Mouse (Mus musculus) embryo, embryonic 9.5 days (tissue): ENCODE results near the gene Pnpla2.
"Not testable (repeated sequence)": the region's sequence is repeated elsewhere in the genome, so short reads cannot be mapped to it uniquely, and the experiment has no call there.

Source experiments
- DNase-seq: peaks from one replicate; pipeline ENCODE4 v3.0.0-alpha.2; 2017; ENCODE audit errors: extremely low spot score

Pnpla2 gene

GRCm38 (mm10) chr7:141454967-141455551 lies at the start of gene Pnpla2:
Gene Pnpla2, plus strand, starts transcription at chr7:141455198.
- DNase-seq: peak; percentile 92

- no peak for DNase-seq
These were observed 49.5 kb upstream of the Pnpla2 start for GRCm38 (mm10) chr7:141405466-141405865.

GRCm38 (mm10) chr7:141407670-141408069 lies 47.3 kb upstream of the Pnpla2 start:
- not testable (repeated sequence) for DNase-seq

GRCm38 (mm10) chr7:141408833-141409232 lies 46.2 kb upstream of the Pnpla2 start:
- DNase-seq: peak; percentile 87

GRCm38 (mm10) chr7:141410631-141411030 lies 44.4 kb upstream of the Pnpla2 start:
- no peak for DNase-seq

GRCm38 (mm10) chr7:141411667-141412066 lies 43.3 kb upstream of the Pnpla2 start:
- DNase-seq: no peak

- no peak for DNase-seq
These were observed 41.7 kb upstream of the Pnpla2 start for GRCm38 (mm10) chr7:141413331-141413730.

- peak; percentile 100 for DNase-seq
These were observed 41.0 kb upstream of the Pnpla2 start, which contains the start of gene Gatd1 for GRCm38 (mm10) chr7:141413809-141414584. Gene Gatd1, minus strand, starts transcription at chr7:141414136.

GRCm38 (mm10) chr7:141416144-141416841 lies 38.7 kb upstream of the Pnpla2 start:
- DNase-seq: no peak

- DNase-seq: no peak
These were observed 37.0 kb upstream of the Pnpla2 start for GRCm38 (mm10) chr7:141417731-141418681.

- DNase-seq: no peak
These were observed 36.0 kb upstream of the Pnpla2 start for GRCm38 (mm10) chr7:141418970-141419369.

GRCm38 (mm10) chr7:141420030-141420702 lies 34.8 kb upstream of the Pnpla2 start:
- DNase-seq: no peak

- DNase-seq: no peak
These were observed 31.2 kb upstream of the Pnpla2 start for GRCm38 (mm10) chr7:141423811-141424210.

GRCm38 (mm10) chr7:141426948-141427730 lies 27.9 kb upstream of the Pnpla2 start:
- DNase-seq: no peak

- DNase-seq: no peak
These were observed 26.3 kb upstream of the Pnpla2 start for GRCm38 (mm10) chr7:141428701-141429100.

- peak; percentile 68 for DNase-seq
These were observed 25.7 kb upstream of the Pnpla2 start, which contains the start of gene Cend1 for GRCm38 (mm10) chr7:141429310-141429709. Gene Cend1, minus strand, starts transcription at chr7:141429491.

GRCm38 (mm10) chr7:141429840-141430584 lies 25.0 kb upstream of the Pnpla2 start:
- no peak for DNase-seq

- DNase-seq: no peak
These were observed 24.3 kb upstream of the Pnpla2 start for GRCm38 (mm10) chr7:141430585-141431240.
